Comparison of ENCODE assay signal across 32 mouse cellular contexts in genomic region chrX:10105475-10105874, GRCm38 (mm10). TPM values are rescaled to one million over a fixed set of nuclear protein-coding genes. Genes with fewer than 3 reads are reported as not detected.
DNase-seq lines count a peak whose midpoint lies in the region; ATAC-seq and TF ChIP-seq lines count a peak whose summit lies in the region.
"Had no signal": no experiment of that assay in that cellular context is flagged by ENCODE, and none has a peak within 500 bp of the region (broad histone marks: within the 10 kb centered on the region; RNA-seq: fewer than 3 reads in every experiment).

No protein-coding gene starts in this region.

- no peak overlapping the region for H3K4me3 ChIP-seq in embryonic fibroblast, embryonic 13.5 days (ENCODE audit: insufficient read depth, low read length)
- H3K4me3 ChIP-seq in forebrain, postnatal 0 days (ENCODE audit: low read depth, low read length), result no peak overlapping the region
- H3K4me3 ChIP-seq: embryonic facial prominence, embryonic 12.5 days; forebrain, embryonic 10.5 days; forebrain, embryonic 13.5 days; heart, adult 2 months; heart, embryonic 10.5 days; heart, embryonic 13.5 days had no signal

- H3K9ac ChIP-seq in forebrain, postnatal 0 days, result no peak overlapping the region
- H3K9ac ChIP-seq: embryonic facial prominence, embryonic 12.5 days; forebrain, embryonic 13.5 days; heart, embryonic 13.5 days; hindbrain, embryonic 14.5 days had no signal

- no peaks in the 10 kb centered on the region for H3K27me3 ChIP-seq in forebrain, postnatal 0 days (ENCODE audit: insufficient read depth, low read length)
- H3K27me3 ChIP-seq: CH12.LX; embryonic facial prominence, embryonic 12.5 days; forebrain, embryonic 13.5 days; heart, embryonic 13.5 days had no signal

- ATAC-seq in frontal cortex, adult (ENCODE audit: low TSS enrichment), result peak; percentile 38; the same call in 1 of the 2 replicates
- no peak for ATAC-seq in forebrain, postnatal 0 days
- ATAC-seq: forebrain, embryonic 13.5 days; forebrain, embryonic 16.5 days; hindbrain, postnatal 0 days; inflammation-experienced regulatory T-cells, adult 6 months; intestine, embryonic 16.5 days had no signal

- H3K36me3 ChIP-seq in forebrain, postnatal 0 days (ENCODE audit: insufficient read depth), result no peaks in the 10 kb centered on the region
- H3K36me3 ChIP-seq: embryonic facial prominence, embryonic 12.5 days; forebrain, embryonic 10.5 days; G1E; heart, embryonic 10.5 days; heart, embryonic 13.5 days had no signal

- TF ChIP-seq CTCF in embryonic fibroblast, embryonic 13.5 days (IDR thresholded peaks at IDR 0.05; ENCODE audit: borderline replicate concordance, insufficient read depth, low read length), result no peak
- no peak for TF ChIP-seq CTCF in forebrain, postnatal 0 days (IDR thresholded peaks at IDR 0.05; ENCODE audit: low read depth)

- 81% methylated on average over 5 of the region's 5 CpGs for WGBS in forebrain, postnatal 0 days

- no peak overlapping the region for H3K4me2 ChIP-seq in forebrain, postnatal 0 days (ENCODE audit: low read depth)
- H3K4me2 ChIP-seq: embryonic facial prominence, embryonic 12.5 days; forebrain, embryonic 13.5 days; heart, embryonic 13.5 days; hindbrain, embryonic 14.5 days had no signal

- TF ChIP-seq POLR2A in embryonic fibroblast, embryonic 13.5 days (IDR thresholded peaks at IDR 0.05; ENCODE audit: low read depth, low read length), result 0 out of 2 replicates have a peak, but pooled peaks have one; percentile 17

- DNase-seq in frontal cortex, postnatal 25 days (ENCODE audit: low spot score in 2 of 2), result no peak
- DNase-seq in NIH3T3 (ENCODE audit: low read depth), result peak; percentile 73
- no peak for DNase-seq in cerebellum, postnatal 4 days (ENCODE audit: low spot score in 2 of 2)
- DNase-seq in kidney, adult 9 months, result no peak
- DNase-seq in forebrain, postnatal 0 days, result no peak
- DNase-seq: adrenal gland, adult 2 months; adrenal gland, postnatal 14 days; cerebellum, adult 11 months; cerebellum, adult 2 months; cerebellum, adult 9-11 months; cerebellum, postnatal 25 days; gastrocnemius, postnatal 10 days; gastrocnemius, postnatal 36 days; heart, adult 2 months; heart, postnatal 14 days; heart, postnatal 4 days; kidney, adult 18-20 months had no signal

- peaks cover 9% of the 10 kb centered on the region for H3K4me1 ChIP-seq in embryonic fibroblast, embryonic 13.5 days (ENCODE audit: control insufficient read depth, insufficient read depth, low read length)
- no peaks in the 10 kb centered on the region for H3K4me1 ChIP-seq in forebrain, postnatal 0 days (ENCODE audit: insufficient read depth)
- H3K4me1 ChIP-seq: embryonic facial prominence, embryonic 12.5 days; forebrain, embryonic 10.5 days; forebrain, embryonic 13.5 days; heart, embryonic 10.5 days; heart, embryonic 13.5 days had no signal

- H3K27ac ChIP-seq in embryonic fibroblast, embryonic 13.5 days (ENCODE audit: insufficient read depth, low read length), result peak overlapping the region; percentile 99
- no peak overlapping the region for H3K27ac ChIP-seq in forebrain, postnatal 0 days (ENCODE audit: low read depth, low read length)
- H3K27ac ChIP-seq: embryonic facial prominence, embryonic 12.5 days; forebrain, embryonic 10.5 days; forebrain, embryonic 13.5 days; heart, adult 2 months; heart, embryonic 10.5 days; heart, embryonic 13.5 days; hindbrain, embryonic 14.5 days; hindbrain, postnatal 0 days had no signal

- H3K9me3 ChIP-seq in forebrain, postnatal 0 days (ENCODE audit: low read length), result no peaks in the 10 kb centered on the region
- H3K9me3 ChIP-seq: embryonic facial prominence, embryonic 12.5 days; forebrain, embryonic 10.5 days; forebrain, embryonic 13.5 days; G1E; heart, embryonic 10.5 days; heart, embryonic 13.5 days had no signal

RNA-seq across cellular contexts. Expression of gene Srpx, which starts 12.0 kb away (rescaled TPM):
- 46.9 and 95.8 TPM in 2 replicates for polyA plus RNA-seq in embryonic fibroblast, embryonic 13.5 days (2011; ENCODE audit: insufficient read length, low read depth, missing spikeins)
- 2.2 and 5.3 TPM in 2 replicates for total RNA-seq in forebrain, postnatal 0 days (2014; rRNA removed)
- 3.3 and 3.5 TPM in 2 replicates for polyA plus RNA-seq in forebrain, postnatal 0 days (2015; fragmentation: Nextera tagmentation; extraction: Ambion mirVana)
- total RNA-seq: CH12.LX; G1E; granulocyte monocyte progenitor cell, adult 5-6 weeks had no signal
- polyA plus RNA-seq: G1E; inflammation-experienced regulatory T-cells, adult 6 months had no signal

Comparison
In these comparisons a context has a peak if more than half of its experiments do, and no peak if none do; other contexts are left out.
1. RNA of gene Srpx, which starts 12.0 kb away (polyA plus RNA-seq): 46.9 to 95.8 TPM in embryonic fibroblast, embryonic 13.5 days; 3.3 to 3.5 TPM in forebrain, postnatal 0 days; every median in the first group is over 10 times any median in the second.